Mouse (Mus musculus): ENCODE results near the gene Uhrf2. TPM values are rescaled to one million over a fixed set of nuclear protein-coding genes. Genes with fewer than 3 reads are reported as not detected.
"Not testable (repeated sequence)": the region's sequence is repeated elsewhere in the genome, so short reads cannot be mapped to it uniquely, and the experiment has no call there.

The Uhrf2 gene
- polyA plus RNA-seq, 1 experiment from 2014 or later, result 88.1 TPM

GRCm38 (mm10) chr19:30023419-30023818 is 6.9 kb upstream of the Uhrf2 start:
- H3K4me3 ChIP-seq; H3K36me3 ChIP-seq; ATAC-seq (ENCODE audit: low FRiP score, low read depth); H3K9ac ChIP-seq (replicated peaks); H3K27me3 ChIP-seq; H3K9me3 ChIP-seq; H3K4me1 ChIP-seq; H3K4me2 ChIP-seq (replicated peaks); H3K27ac ChIP-seq (replicated peaks): not testable (repeated sequence)
- WGBS, result 91% methylated on average over 10 of the region's 10 CpGs

- H3K4me1 ChIP-seq, result peaks cover 32% of the 10 kb centered on the region
- no peaks in the 10 kb centered on the region for H3K27me3 ChIP-seq
- WGBS, result 16% methylated on average over 11 of the region's 11 CpGs
- no peak overlapping the region for H3K9ac ChIP-seq (replicated peaks)
- H3K4me2 ChIP-seq (replicated peaks), result peak overlapping the region; percentile 76
- peak overlapping the region; percentile 100 for H3K4me3 ChIP-seq
- no peaks in the 10 kb centered on the region for H3K9me3 ChIP-seq
- ATAC-seq (ENCODE audit: low FRiP score, low read depth), result no peak
- no peaks in the 10 kb centered on the region for H3K36me3 ChIP-seq
- peak overlapping the region; percentile 95 for H3K27ac ChIP-seq (replicated peaks)
These were observed 1.2 kb upstream of the Uhrf2 start for GRCm38 (mm10) chr19:30029002-30029710.

DNA sequence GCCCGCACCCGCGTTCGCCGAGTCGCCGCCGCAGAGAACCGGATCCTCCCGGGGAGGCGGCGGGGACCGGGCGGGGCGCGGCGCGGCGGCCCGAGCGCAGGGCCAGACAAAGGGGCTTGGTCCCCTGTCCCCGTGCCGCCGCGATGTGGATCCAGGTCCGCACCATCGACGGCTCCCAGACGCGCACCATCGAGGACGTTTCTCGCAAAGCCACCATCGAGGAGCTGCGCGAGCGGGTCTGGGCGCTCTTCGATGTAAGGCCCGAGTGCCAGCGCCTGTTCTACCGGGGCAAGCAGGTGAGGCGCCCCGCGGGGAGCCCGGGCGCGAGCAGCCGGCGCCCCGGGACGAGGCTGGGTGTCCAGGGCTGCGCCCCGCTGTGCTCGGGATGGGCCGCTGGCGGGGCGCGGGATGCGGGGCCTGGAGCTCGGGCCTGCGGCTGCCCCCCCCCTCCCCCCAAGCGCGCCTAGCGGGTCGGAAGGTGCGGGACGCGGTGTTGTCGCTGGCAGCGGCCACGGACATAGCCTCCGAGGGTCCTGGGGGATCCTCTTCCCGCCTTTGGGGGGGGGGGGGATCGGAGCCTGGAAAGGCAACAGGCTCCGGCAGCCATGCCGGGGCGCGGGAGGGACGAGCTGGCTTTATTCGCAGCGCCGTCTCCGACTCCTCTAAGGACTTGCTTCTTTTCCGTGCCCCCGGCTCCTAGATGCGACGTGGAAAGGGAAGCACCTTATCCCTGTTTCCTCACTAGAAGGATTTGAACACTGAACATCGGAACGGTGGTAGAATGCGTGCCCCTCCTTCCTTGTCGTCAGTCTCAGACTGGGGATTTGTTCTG is 539 bp downstream of the Uhrf2 start:
- Histone ChIP-seq H3K4me2 (replicated peaks) (peak overlapping the region; percentile 76), H3K36me3 (no peaks in the 10 kb centered on the region), H3K9ac (replicated peaks) (peak overlapping the region; percentile 99), H3K4me3 (peak overlapping the region; percentile 100), H3K4me1 (peaks cover 41% of the 10 kb centered on the region), H3K9me3 (no peaks in the 10 kb centered on the region), H3K27me3 (no peaks in the 10 kb centered on the region), H3K27ac (replicated peaks) (peak overlapping the region; percentile 95)
- peak; percentile 27 for ATAC-seq (ENCODE audit: low FRiP score, low read depth)
- under 1% methylated on average over 83 of the region's 92 CpGs for WGBS

GRCm38 (mm10) chr19:30031468-30031931 is 1.2 kb downstream of the Uhrf2 start:
- peaks cover 45% of the 10 kb centered on the region for H3K4me1 ChIP-seq
- H3K27ac ChIP-seq (replicated peaks), result peak overlapping the region; percentile 95; the same call in 1 of the 2 replicates

DNA sequence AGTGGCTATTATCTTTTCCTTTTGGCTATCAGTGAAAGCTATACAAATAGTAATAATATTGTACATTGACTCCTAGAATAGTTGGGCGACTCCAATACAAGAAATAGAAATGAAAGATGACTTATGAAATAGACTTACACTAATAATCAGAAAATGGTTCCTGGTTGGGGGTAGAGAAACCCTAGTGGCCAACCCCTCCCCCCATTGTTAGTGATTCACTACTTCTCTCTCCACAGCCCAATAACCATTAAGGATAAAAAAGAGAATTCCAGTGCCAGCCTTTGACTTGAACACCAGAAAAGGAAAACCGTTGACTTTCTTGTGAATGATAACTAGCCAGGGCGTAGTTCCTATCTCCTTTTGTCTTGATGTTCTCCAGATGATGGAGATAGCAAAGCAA is 1.9 kb downstream of the Uhrf2 start:
- WGBS, result 70% methylated on average over 3 of the region's 3 CpGs
- Histone ChIP-seq H3K9me3 (no peaks in the 10 kb centered on the region), H3K4me3 (peak overlapping the region; percentile 100), H3K4me1 (peaks cover 50% of the 10 kb centered on the region), H3K36me3 (no peaks in the 10 kb centered on the region), H3K9ac (replicated peaks) (no peak overlapping the region), H3K27me3 (no peaks in the 10 kb centered on the region), H3K27ac (replicated peaks) (no peak overlapping the region), H3K4me2 (replicated peaks) (peak overlapping the region; percentile 76)
- no peak for ATAC-seq (ENCODE audit: low FRiP score, low read depth)

More at GRCm38 (mm10) chr19:30031468-30031931, 1.2 kb downstream of the Uhrf2 start:
- Histone ChIP-seq H3K4me3 (peak overlapping the region; percentile 100), H3K27me3 (no peaks in the 10 kb centered on the region), H3K9ac (replicated peaks) (peak overlapping the region; percentile 99), H3K36me3 (no peaks in the 10 kb centered on the region), H3K4me2 (replicated peaks) (peak overlapping the region; percentile 76), H3K9me3 (no peaks in the 10 kb centered on the region)
- no peak for ATAC-seq (ENCODE audit: low FRiP score, low read depth)
- WGBS, result 4% methylated on average over 7 of the region's 7 CpGs

- no peak overlapping the region for H3K4me2 ChIP-seq (replicated peaks)
- peaks cover 38% of the 10 kb centered on the region for H3K4me1 ChIP-seq
- H3K4me3 ChIP-seq, result no peak overlapping the region
- no peaks in the 10 kb centered on the region for H3K27me3 ChIP-seq
- H3K9me3 ChIP-seq, result no peaks in the 10 kb centered on the region
- WGBS, result 76% methylated on average over 3 of the region's 3 CpGs
- no peaks in the 10 kb centered on the region for H3K36me3 ChIP-seq
- H3K27ac ChIP-seq (replicated peaks), result no peak overlapping the region
- no peak for ATAC-seq (ENCODE audit: low FRiP score, low read depth)
- H3K9ac ChIP-seq (replicated peaks), result no peak overlapping the region
These were observed 5.0 kb downstream of the Uhrf2 start for GRCm38 (mm10) chr19:30035361-30035760.

DNA sequence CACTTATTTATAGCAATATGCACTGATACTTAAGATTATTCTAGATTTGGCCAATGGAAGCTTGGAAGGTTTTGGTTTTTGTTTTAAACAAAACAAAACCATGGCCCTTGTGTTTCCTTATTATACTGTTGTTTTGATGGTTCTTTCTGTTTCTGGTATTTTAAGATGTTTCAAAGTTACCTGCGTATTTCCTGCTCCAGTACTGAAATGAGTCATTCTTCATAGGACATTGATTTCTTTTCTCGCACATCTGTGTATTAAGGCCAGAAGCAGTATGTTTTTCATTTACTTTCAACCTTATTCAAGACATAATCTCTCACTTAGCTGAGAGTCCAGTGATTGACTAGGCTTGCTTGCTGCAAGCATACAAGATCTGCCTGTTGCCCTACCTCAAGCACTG is 13.4 kb downstream of the Uhrf2 start:
- Histone ChIP-seq H3K27me3 (no peaks in the 10 kb centered on the region), H3K4me1 (no peaks in the 10 kb centered on the region; the same call in 1 of the 2 replicates), H3K27ac (replicated peaks) (no peak overlapping the region), H3K9ac (replicated peaks) (no peak overlapping the region), H3K4me3 (no peak overlapping the region), H3K9me3 (peaks cover 3% of the 10 kb centered on the region; the same call in 1 of the 2 replicates), H3K36me3 (peaks cover 40% of the 10 kb centered on the region), H3K4me2 (replicated peaks) (no peak overlapping the region)
- WGBS, result 98% methylated on average over 2 of the region's 2 CpGs
- no peak for ATAC-seq (ENCODE audit: low FRiP score, low read depth)

GRCm38 (mm10) chr19:30044630-30045029 is 14.3 kb downstream of the Uhrf2 start:
- H3K4me2 ChIP-seq (replicated peaks), result no peak overlapping the region
- no peak for ATAC-seq (ENCODE audit: low FRiP score, low read depth)
- H3K9ac ChIP-seq (replicated peaks), result no peak overlapping the region
- H3K4me3 ChIP-seq, result no peak overlapping the region
- peaks cover 40% of the 10 kb centered on the region for H3K36me3 ChIP-seq
- peaks cover 3% of the 10 kb centered on the region; the same call in 1 of the 2 replicates for H3K9me3 ChIP-seq
- no peak overlapping the region for H3K27ac ChIP-seq (replicated peaks)
- no peaks in the 10 kb centered on the region for H3K27me3 ChIP-seq
- no peaks in the 10 kb centered on the region; the same call in 1 of the 2 replicates for H3K4me1 ChIP-seq
- WGBS, result 97% methylated on average over 1 of the region's 1 CpGs

GRCm38 (mm10) chr19:30045857-30046256 is 15.5 kb downstream of the Uhrf2 start:
- ATAC-seq (ENCODE audit: low FRiP score, low read depth), result no peak
- 62% methylated on average over 1 of the region's 1 CpGs for WGBS
- peaks cover 40% of the 10 kb centered on the region for H3K36me3 ChIP-seq
- H3K9ac ChIP-seq (replicated peaks), result no peak overlapping the region
- H3K27ac ChIP-seq (replicated peaks), result no peak overlapping the region
- H3K4me2 ChIP-seq (replicated peaks), result no peak overlapping the region
- H3K27me3 ChIP-seq, result no peaks in the 10 kb centered on the region
- peaks cover 3% of the 10 kb centered on the region; the same call in 1 of the 2 replicates for H3K9me3 ChIP-seq
- H3K4me1 ChIP-seq, result no peaks in the 10 kb centered on the region; the same call in 1 of the 2 replicates
- no peak overlapping the region for H3K4me3 ChIP-seq

- Histone ChIP-seq H3K9me3 (no peaks in the 10 kb centered on the region), H3K36me3 (peaks cover 27% of the 10 kb centered on the region), H3K4me3 (no peak overlapping the region), H3K4me1 (no peaks in the 10 kb centered on the region), H3K27ac (replicated peaks) (no peak overlapping the region), H3K9ac (replicated peaks) (no peak overlapping the region), H3K4me2 (replicated peaks) (no peak overlapping the region), H3K27me3 (no peaks in the 10 kb centered on the region)
- WGBS, result 64% methylated on average over 2 of the region's 2 CpGs
- no peak for ATAC-seq (ENCODE audit: low FRiP score, low read depth)
These were observed 20.3 kb downstream of the Uhrf2 start for GRCm38 (mm10) chr19:30050584-30050983.

DNA sequence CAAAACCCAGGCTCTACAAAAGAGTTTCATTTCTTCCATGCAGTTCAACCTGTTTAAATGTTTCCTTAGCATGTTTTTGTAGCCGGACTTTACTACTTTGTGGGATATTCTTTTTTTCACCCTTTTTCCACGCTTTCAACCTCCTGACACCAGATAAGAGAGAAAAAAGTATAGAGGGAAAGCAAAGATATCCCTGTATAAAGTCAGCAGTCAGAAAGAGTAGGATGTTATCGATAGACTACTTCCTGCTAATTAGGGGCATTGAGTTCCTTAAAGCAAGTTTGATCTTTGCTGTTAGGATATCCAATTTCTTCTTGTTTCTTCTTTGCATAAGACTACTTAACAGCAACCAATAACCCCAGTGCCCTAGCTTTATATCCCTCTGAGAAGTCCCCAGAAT is 21.2 kb downstream of the Uhrf2 start:
- H3K9ac ChIP-seq (replicated peaks), result no peak overlapping the region
- 96% methylated on average over 3 of the region's 3 CpGs for WGBS
- H3K4me1 ChIP-seq, result no peaks in the 10 kb centered on the region
- no peaks in the 10 kb centered on the region for H3K9me3 ChIP-seq
- no peak for ATAC-seq (ENCODE audit: low FRiP score, low read depth)
- no peaks in the 10 kb centered on the region for H3K27me3 ChIP-seq
- peaks cover 22% of the 10 kb centered on the region for H3K36me3 ChIP-seq
- H3K4me2 ChIP-seq (replicated peaks), result no peak overlapping the region
- H3K27ac ChIP-seq (replicated peaks), result no peak overlapping the region
- H3K4me3 ChIP-seq, result no peak overlapping the region

GRCm38 (mm10) chr19:30054218-30054617 is 23.9 kb downstream of the Uhrf2 start:
- H3K9ac ChIP-seq (replicated peaks), result no peak overlapping the region
- ATAC-seq (ENCODE audit: low FRiP score, low read depth), result no peak
- no peaks in the 10 kb centered on the region for H3K9me3 ChIP-seq
- no peaks in the 10 kb centered on the region for H3K27me3 ChIP-seq
- H3K4me1 ChIP-seq, result no peaks in the 10 kb centered on the region
- H3K4me3 ChIP-seq, result no peak overlapping the region
- H3K36me3 ChIP-seq, result 0 out of 2 replicates have a peak, but pooled peaks cover 7% of the 10 kb centered on the region
- H3K27ac ChIP-seq (replicated peaks), result no peak overlapping the region
- no peak overlapping the region for H3K4me2 ChIP-seq (replicated peaks)
- WGBS, result 85% methylated on average over 2 of the region's 2 CpGs

Measured in midbrain, embryonic 12.5 days (tissue).